Mouse (Mus musculus) brain, embryonic 14.5 days (tissue): ENCODE results near the gene Gm10491.

Source experiments
- CTCF ChIP-seq: fragments of 200-500 bp; IDR thresholded peaks from 2 replicates; pipeline ENCODE4 v1.5.1; 2012; ENCODE audit warnings: inconsistent platforms, mild to moderate bottlenecking, moderate library complexity, borderline replicate concordance; ENCODE audit not compliant: insufficient read depth, insufficient read length; ENCODE audit errors: extremely low read depth
- POLR2A ChIP-seq: fragments of 200-500 bp; IDR thresholded peaks from 2 replicates; pipeline ENCODE4 v1.6.1; 2012; ENCODE audit warnings: mild to moderate bottlenecking, inconsistent platforms, borderline replicate concordance; ENCODE audit not compliant: poor library complexity, insufficient read depth, insufficient read length, severe bottlenecking; ENCODE audit errors: extremely low read depth

- no peak for TF ChIP-seq CTCF
- TF ChIP-seq POLR2A: no peak
Observed at GRCm38 (mm10) chrX:7928270-7928790, 20.7 kb upstream of the Gm10491 start, which contains the start of gene Eras.
